Mouse (Mus musculus): ENCODE data around the gene Sqor. TPM values are rescaled to one million over a fixed set of nuclear protein-coding genes. Genes with fewer than 3 reads are reported as not detected.

Sqor gene
- polyA plus RNA-seq (2015; fragmentation: Nextera tagmentation; extraction: Ambion mirVana), result 19.9 and 27.0 TPM in 2 replicates

- no peaks in the 10 kb centered on the region for H3K36me3 ChIP-seq (ENCODE audit: insufficient read depth, low read length)
- no peaks in the 10 kb centered on the region for H3K9me3 ChIP-seq (ENCODE audit: low read length)
- peak; percentile 94 for ATAC-seq (ENCODE audit: low FRiP score, low TSS enrichment)
- H3K4me1 ChIP-seq (ENCODE audit: insufficient read depth, low read length), result no peaks in the 10 kb centered on the region; the same call in 1 of the 2 replicates
- H3K4me2 ChIP-seq (replicated peaks; ENCODE audit: low read depth, low read length), result peak within 1 kb of the TSS; percentile 92
- peak within 1 kb of the TSS; percentile 59 for H3K4me3 ChIP-seq (ENCODE audit: low read length)
- peak within 1 kb of the TSS; percentile 71 for H3K9ac ChIP-seq (replicated peaks; ENCODE audit: low read length)
- H3K27me3 ChIP-seq (ENCODE audit: insufficient read depth, low read length), result peaks cover 20% of the 10 kb centered on the region
- H3K27ac ChIP-seq (ENCODE audit: low read length), result no peak within 1 kb of the TSS
- WGBS, result under 1% methylated on average over 46 of the region's 46 CpGs
Observed at GRCm38 (mm10) chr2:122765071-122765793, at the start of gene Sqor. Gene Sqor, plus strand, starts transcription at chr2:122765237.

GRCm38 (mm10) chr2:122716301-122716842, 48.7 kb upstream of the Sqor start:
- H3K27me3 ChIP-seq (ENCODE audit: insufficient read depth, low read length), result no peaks in the 10 kb centered on the region
- H3K9me3 ChIP-seq (ENCODE audit: low read length), result no peaks in the 10 kb centered on the region
- no peak overlapping the region for H3K27ac ChIP-seq (ENCODE audit: low read length)
- no peaks in the 10 kb centered on the region for H3K4me1 ChIP-seq (ENCODE audit: insufficient read depth, low read length)
- 67% methylated on average over 3 of the region's 3 CpGs for WGBS
- H3K4me3 ChIP-seq (ENCODE audit: low read length), result no peak overlapping the region
- H3K9ac ChIP-seq (replicated peaks; ENCODE audit: low read length), result no peak overlapping the region
- H3K36me3 ChIP-seq (ENCODE audit: insufficient read depth, low read length), result no peaks in the 10 kb centered on the region
- H3K4me2 ChIP-seq (replicated peaks; ENCODE audit: low read depth, low read length), result no peak overlapping the region
- ATAC-seq (ENCODE audit: low FRiP score, low TSS enrichment), result no peak

- Histone ChIP-seq H3K4me2 (replicated peaks; ENCODE audit: low read depth, low read length) (no peak overlapping the region), H3K9me3 (ENCODE audit: low read length) (no peaks in the 10 kb centered on the region), H3K27ac (ENCODE audit: low read length) (no peak overlapping the region), H3K36me3 (ENCODE audit: insufficient read depth, low read length) (no peaks in the 10 kb centered on the region), H3K4me1 (ENCODE audit: insufficient read depth, low read length) (no peaks in the 10 kb centered on the region), H3K27me3 (ENCODE audit: insufficient read depth, low read length) (no peaks in the 10 kb centered on the region), H3K9ac (replicated peaks; ENCODE audit: low read length) (no peak overlapping the region), H3K4me3 (ENCODE audit: low read length) (no peak overlapping the region)
- no peak for ATAC-seq (ENCODE audit: low FRiP score, low TSS enrichment)
- 55% methylated on average over 1 of the region's 1 CpGs for WGBS
Observed at GRCm38 (mm10) chr2:122719232-122719631, 45.8 kb upstream of the Sqor start.

- H3K27ac ChIP-seq (ENCODE audit: low read length), result no peak overlapping the region
- no peaks in the 10 kb centered on the region for H3K36me3 ChIP-seq (ENCODE audit: insufficient read depth, low read length)
- no peak overlapping the region for H3K4me2 ChIP-seq (replicated peaks; ENCODE audit: low read depth, low read length)
- no peak overlapping the region for H3K9ac ChIP-seq (replicated peaks; ENCODE audit: low read length)
- 75% methylated on average over 3 of the region's 3 CpGs for WGBS
- H3K9me3 ChIP-seq (ENCODE audit: low read length), result no peaks in the 10 kb centered on the region
- H3K27me3 ChIP-seq (ENCODE audit: insufficient read depth, low read length), result no peaks in the 10 kb centered on the region
- no peak for ATAC-seq (ENCODE audit: low FRiP score, low TSS enrichment)
- no peaks in the 10 kb centered on the region for H3K4me1 ChIP-seq (ENCODE audit: insufficient read depth, low read length)
- H3K4me3 ChIP-seq (ENCODE audit: low read length), result no peak overlapping the region
Observed at GRCm38 (mm10) chr2:122720564-122720963, 44.5 kb upstream of the Sqor start.

- no peak overlapping the region for H3K4me2 ChIP-seq (replicated peaks; ENCODE audit: low read depth, low read length)
- no peak overlapping the region for H3K9ac ChIP-seq (replicated peaks; ENCODE audit: low read length)
- no peak overlapping the region for H3K27ac ChIP-seq (ENCODE audit: low read length)
- H3K27me3 ChIP-seq (ENCODE audit: insufficient read depth, low read length), result no peaks in the 10 kb centered on the region
- no peak for ATAC-seq (ENCODE audit: low FRiP score, low TSS enrichment)
- no peaks in the 10 kb centered on the region for H3K4me1 ChIP-seq (ENCODE audit: insufficient read depth, low read length)
- no peak overlapping the region for H3K4me3 ChIP-seq (ENCODE audit: low read length)
- H3K36me3 ChIP-seq (ENCODE audit: insufficient read depth, low read length), result no peaks in the 10 kb centered on the region
- H3K9me3 ChIP-seq (ENCODE audit: low read length), result no peaks in the 10 kb centered on the region
- 61% methylated on average over 10 of the region's 10 CpGs for WGBS
Observed at GRCm38 (mm10) chr2:122725604-122726003, 39.4 kb upstream of the Sqor start.

GRCm38 (mm10) chr2:122731456-122731855, 33.6 kb upstream of the Sqor start:
- no peak overlapping the region for H3K4me3 ChIP-seq (ENCODE audit: low read length)
- H3K27ac ChIP-seq (ENCODE audit: low read length), result no peak overlapping the region
- H3K9ac ChIP-seq (replicated peaks; ENCODE audit: low read length), result no peak overlapping the region
- H3K9me3 ChIP-seq (ENCODE audit: low read length), result no peaks in the 10 kb centered on the region
- H3K4me1 ChIP-seq (ENCODE audit: insufficient read depth, low read length), result no peaks in the 10 kb centered on the region
- peaks cover 15% of the 10 kb centered on the region for H3K27me3 ChIP-seq (ENCODE audit: insufficient read depth, low read length)
- H3K4me2 ChIP-seq (replicated peaks; ENCODE audit: low read depth, low read length), result no peak overlapping the region
- no peaks in the 10 kb centered on the region for H3K36me3 ChIP-seq (ENCODE audit: insufficient read depth, low read length)
- ATAC-seq (ENCODE audit: low FRiP score, low TSS enrichment), result no peak
- 64% methylated on average over 2 of the region's 2 CpGs for WGBS

GRCm38 (mm10) chr2:122737894-122738830, 26.9 kb upstream of the Sqor start, which contains the start of gene Bloc1s6:
Gene Bloc1s6, plus strand, starts transcription at chr2:122738503.
- H3K4me2 ChIP-seq (replicated peaks; ENCODE audit: low read depth, low read length), result peak within 1 kb of the TSS; percentile 85
- peaks cover 18% of the 10 kb centered on the region for H3K27me3 ChIP-seq (ENCODE audit: insufficient read depth, low read length)
- H3K9me3 ChIP-seq (ENCODE audit: low read length), result no peaks in the 10 kb centered on the region
- H3K9ac ChIP-seq (replicated peaks; ENCODE audit: low read length), result peak within 1 kb of the TSS; percentile 97
- no peaks in the 10 kb centered on the region for H3K36me3 ChIP-seq (ENCODE audit: insufficient read depth, low read length)
- H3K4me3 ChIP-seq (ENCODE audit: low read length), result peak within 1 kb of the TSS; percentile 85
- peak; percentile 96 for ATAC-seq (ENCODE audit: low FRiP score, low TSS enrichment)
- peaks cover 10% of the 10 kb centered on the region for H3K4me1 ChIP-seq (ENCODE audit: insufficient read depth, low read length)
- under 1% methylated on average over 56 of the region's 59 CpGs for WGBS
- peak within 1 kb of the TSS; percentile 95 for H3K27ac ChIP-seq (ENCODE audit: low read length)

- no peak for ATAC-seq (ENCODE audit: low FRiP score, low TSS enrichment)
Observed at GRCm38 (mm10) chr2:122739023-122739422, 26.0 kb upstream of the Sqor start.

GRCm38 (mm10) chr2:122746461-122746860, 18.6 kb upstream of the Sqor start:
- Histone ChIP-seq H3K27ac (ENCODE audit: low read length) (no peak overlapping the region), H3K4me2 (replicated peaks; ENCODE audit: low read depth, low read length) (no peak overlapping the region), H3K27me3 (ENCODE audit: insufficient read depth, low read length) (no peaks in the 10 kb centered on the region), H3K9me3 (ENCODE audit: low read length) (no peaks in the 10 kb centered on the region), H3K4me3 (ENCODE audit: low read length) (no peak overlapping the region), H3K9ac (replicated peaks; ENCODE audit: low read length) (no peak overlapping the region), H3K36me3 (ENCODE audit: insufficient read depth, low read length) (peaks cover 24% of the 10 kb centered on the region; the same call in 1 of the 2 replicates), H3K4me1 (ENCODE audit: insufficient read depth, low read length) (no peaks in the 10 kb centered on the region)
- no peak for ATAC-seq (ENCODE audit: low FRiP score, low TSS enrichment)
- 92% methylated on average over 9 of the region's 9 CpGs for WGBS

More at GRCm38 (mm10) chr2:122739023-122739422, 26.0 kb upstream of the Sqor start:
- H3K9me3 ChIP-seq (ENCODE audit: low read length), result no peaks in the 10 kb centered on the region
- peak overlapping the region; percentile 95 for H3K27ac ChIP-seq (ENCODE audit: low read length)
- H3K4me1 ChIP-seq (ENCODE audit: insufficient read depth, low read length), result peaks cover 10% of the 10 kb centered on the region
- peak overlapping the region; percentile 85 for H3K4me2 ChIP-seq (replicated peaks; ENCODE audit: low read depth, low read length)
- no peaks in the 10 kb centered on the region for H3K36me3 ChIP-seq (ENCODE audit: insufficient read depth, low read length)
- H3K9ac ChIP-seq (replicated peaks; ENCODE audit: low read length), result peak overlapping the region; percentile 97
- peak overlapping the region; percentile 85 for H3K4me3 ChIP-seq (ENCODE audit: low read length)
- H3K27me3 ChIP-seq (ENCODE audit: insufficient read depth, low read length), result peaks cover 16% of the 10 kb centered on the region
- 26% methylated on average over 7 of the region's 7 CpGs for WGBS

Data from kidney, embryonic 16.5 days (tissue).